Mouse (Mus musculus) erythroid progenitor cell, adult 5-6 weeks (primary cell): ENCODE measurements around the gene Gsk3b. TPM values are rescaled to one million over a fixed set of nuclear protein-coding genes. Genes with fewer than 3 reads are reported as not detected.
"Not testable (repeated sequence)": the region's sequence is repeated elsewhere in the genome, so short reads cannot be mapped to it uniquely, and the experiment has no call there.

Experiments
- ATAC-seq: replicated peaks from 2 replicates; pipeline ENCODE4 v1.8.0; 2016; ENCODE audit warnings: moderate number of reproducible peaks, mild to moderate bottlenecking, moderate TSS enrichment, inconsistent platforms; ENCODE audit not compliant: poor library complexity, low FRiP score, severe bottlenecking
- total RNA-seq, 2 experiments: library from RNA; stranded (forward) in 1 of 2; stranded (reverse) in 1 of 2; fragments of 150-400 nt in 1 of 2; fragments of 186-747, 209-891 nt in 1 of 2; gene quantifications; 2 replicates each; pipeline versions ENCODE4 v1.2.3 to v1.2.4; 2015 to 2017; ENCODE audit warnings: low replicate concordance in 2 of 2

Gsk3b gene
- total RNA-seq, 2 experiments from 2014 or later = 55.3 to 55.7 TPM

DNA sequence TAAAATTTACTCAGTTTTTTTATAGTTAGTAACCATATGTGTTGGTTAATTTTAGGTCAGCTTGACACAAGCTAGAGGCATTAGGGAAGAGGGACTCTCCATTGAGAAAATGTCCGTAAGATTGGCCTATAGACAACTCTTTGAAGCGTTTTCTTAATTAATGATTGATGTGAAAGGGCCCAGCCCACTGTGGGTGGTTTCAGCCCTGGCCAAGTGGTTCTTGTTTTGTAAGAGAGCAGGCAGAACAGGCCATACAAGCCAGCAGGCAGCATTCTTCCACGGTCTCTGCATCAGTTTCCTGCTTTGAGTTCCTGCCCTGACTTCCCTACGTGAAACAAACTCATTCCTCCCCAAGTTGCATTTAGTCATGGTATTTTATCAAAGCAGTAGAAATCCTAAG lies 90.3 kb downstream of the Gsk3b start:
- ATAC-seq = no peak

DNA sequence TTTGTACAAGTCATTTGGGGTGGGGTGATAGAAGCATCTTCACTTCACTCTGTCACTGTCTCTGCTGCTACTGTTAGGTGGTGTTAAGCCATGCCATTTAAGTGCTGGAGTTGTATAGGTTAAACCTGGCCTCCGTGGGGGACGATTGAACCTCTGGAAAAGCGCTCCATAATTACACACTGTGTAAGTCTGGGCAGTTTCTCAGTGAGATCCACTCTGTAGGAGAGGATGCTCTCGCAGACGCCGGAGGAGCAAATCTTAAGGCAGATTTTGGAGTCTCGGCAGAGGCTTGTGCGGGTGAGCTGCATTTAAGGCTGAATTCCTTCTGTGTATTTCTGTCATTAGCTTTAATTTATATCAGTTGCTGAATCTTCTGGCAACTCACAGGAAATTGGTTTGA lies 92.6 kb downstream of the Gsk3b start:
- no peak for ATAC-seq

DNA sequence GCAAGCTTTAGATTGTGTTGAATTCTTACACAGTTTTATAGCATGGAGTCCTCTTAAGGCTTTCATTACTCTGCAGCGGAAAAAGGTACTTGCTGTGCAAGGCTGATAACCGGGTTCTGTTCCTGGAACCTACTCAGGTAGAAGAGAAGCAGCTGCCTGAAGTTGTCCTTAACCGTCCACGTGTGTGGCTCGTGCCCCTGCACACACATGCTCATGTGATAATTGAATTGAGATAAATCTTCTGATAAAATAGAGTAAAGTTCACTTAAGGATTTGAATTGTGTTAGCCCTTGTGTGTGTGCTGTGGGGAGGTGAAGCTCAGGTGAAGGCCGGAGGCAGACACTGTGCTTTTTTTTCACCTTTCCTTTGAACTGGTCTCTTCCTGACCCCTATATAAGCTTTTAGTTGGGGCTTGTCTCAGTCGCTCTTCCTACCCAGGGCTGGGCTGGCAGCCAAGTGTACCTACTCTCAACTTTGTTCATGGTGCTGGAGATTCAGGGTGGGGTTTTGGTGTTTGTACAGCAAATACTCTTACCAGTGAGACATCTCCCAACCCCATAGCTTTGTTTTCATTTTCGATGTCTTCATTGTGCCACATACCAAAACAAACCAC lies 96.0 kb downstream of the Gsk3b start:
- ATAC-seq = no peak

DNA sequence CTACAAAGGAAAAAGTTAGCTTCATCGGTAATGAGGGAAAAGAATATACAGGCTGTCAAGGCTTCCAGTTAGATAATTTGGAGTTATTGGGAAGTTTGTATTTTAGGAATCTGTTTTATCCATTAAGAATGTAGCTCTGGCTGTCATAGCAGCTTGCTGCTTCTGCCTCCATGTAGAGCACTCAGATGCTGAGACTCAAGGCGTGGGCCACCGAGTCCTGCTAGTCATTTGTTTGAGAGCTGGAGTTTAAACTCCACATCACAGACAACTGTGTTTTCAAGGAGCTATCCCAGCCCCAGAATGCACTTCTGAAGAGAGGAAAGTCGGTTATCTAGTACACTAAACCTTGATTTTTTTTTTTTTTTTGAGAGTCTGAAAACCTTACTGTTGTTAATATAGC lies 101.2 kb downstream of the Gsk3b start:
- ATAC-seq = no peak

DNA sequence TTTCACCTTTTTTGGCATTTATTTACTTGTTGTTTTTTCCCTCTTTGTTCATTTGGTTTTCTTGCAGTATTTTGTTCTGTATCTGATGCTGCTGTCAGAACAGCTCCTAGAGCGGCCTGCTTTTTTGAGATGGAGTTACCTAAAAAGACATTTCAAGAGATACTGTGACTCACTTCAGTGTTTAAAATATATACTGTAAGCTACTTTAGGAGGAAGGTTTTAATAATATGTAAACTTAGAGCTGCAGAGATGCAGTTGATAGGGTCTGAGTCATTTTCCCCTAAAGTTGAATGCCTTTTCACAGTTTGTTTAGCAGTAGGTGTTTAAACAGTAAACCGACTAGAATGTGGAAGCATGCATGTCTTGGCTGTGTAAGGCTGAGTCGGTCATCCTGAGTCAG lies 101.7 kb downstream of the Gsk3b start:
- no peak for ATAC-seq

DNA sequence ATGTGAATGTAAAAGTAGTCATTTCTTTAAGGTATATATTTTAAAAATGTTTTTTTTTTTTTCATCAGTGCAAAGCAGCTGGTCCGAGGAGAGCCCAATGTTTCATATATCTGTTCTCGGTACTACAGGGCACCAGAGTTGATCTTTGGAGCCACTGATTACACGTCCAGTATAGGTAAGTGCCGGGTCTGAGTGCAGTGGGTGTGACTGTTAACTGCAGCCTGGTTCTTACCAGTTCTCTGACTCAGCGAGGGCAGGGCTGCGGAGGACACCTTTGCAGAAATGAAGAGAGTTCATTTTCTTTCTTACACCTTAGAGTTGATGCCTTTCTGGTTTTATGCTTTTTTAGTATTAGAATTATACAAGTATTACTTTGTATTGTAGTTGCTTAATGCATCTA lies 102.7 kb downstream of the Gsk3b start:
- ATAC-seq = no peak

DNA sequence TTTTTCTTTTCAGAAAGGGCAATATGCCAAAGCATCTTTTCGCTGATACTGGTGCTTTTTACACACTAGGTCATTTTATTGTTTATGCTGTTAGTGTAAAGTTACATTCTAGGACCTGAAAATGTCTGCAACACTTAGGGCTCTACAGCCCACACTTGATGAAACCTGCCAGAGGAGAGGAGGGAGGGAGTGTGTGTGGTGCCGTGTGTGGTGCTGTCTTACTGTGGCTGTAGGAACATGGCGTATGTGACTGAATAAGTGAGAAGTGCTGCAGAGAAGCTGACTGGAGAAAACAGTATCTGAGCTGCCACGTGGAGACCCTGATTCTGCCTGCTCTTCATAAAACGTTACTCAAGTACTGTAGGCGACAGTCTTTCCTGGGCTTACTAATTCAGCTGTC lies 103.8 kb downstream of the Gsk3b start:
- ATAC-seq = no peak

DNA sequence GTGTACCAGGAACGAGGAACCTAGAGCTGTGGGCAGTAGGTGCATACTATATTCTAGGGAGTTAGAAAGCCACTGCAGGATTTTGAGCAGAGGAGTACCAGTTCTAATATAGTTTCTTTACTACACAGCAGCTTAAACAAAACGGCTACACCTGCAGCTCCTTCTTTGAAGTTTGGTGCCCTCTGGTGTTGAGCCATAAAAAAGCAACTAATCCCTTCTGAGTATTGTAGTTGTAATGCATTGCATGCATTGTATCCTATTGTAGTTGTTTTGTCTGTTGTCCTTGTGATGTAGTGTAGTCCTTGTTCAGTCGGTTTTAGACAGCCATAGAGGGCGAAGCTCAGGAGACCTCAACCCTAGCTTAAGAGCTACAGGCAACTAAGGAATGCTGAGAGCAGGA lies 108.5 kb downstream of the Gsk3b start:
- ATAC-seq = 0 out of 2 replicates have a peak, but pooled peaks have one; percentile 49

DNA sequence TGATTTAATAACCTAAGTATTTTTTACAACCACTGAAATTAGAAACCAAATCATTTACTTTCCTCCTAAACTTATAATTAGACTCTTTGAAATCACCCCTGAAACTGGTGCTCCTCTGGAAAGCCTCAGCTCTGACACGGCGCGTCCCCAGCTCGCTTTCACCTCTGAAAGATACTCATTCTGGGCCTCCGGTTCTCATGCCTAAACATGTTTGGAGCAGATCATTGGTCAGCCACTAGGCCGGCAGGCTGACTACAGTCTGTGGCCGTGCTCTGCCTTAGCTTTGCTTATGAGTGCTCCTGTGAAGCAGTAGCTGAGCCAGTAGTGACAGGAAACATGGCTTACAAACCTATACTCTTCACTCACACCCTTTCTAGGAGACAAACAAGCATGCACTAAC lies 116.5 kb downstream of the Gsk3b start:
- no peak for ATAC-seq

DNA sequence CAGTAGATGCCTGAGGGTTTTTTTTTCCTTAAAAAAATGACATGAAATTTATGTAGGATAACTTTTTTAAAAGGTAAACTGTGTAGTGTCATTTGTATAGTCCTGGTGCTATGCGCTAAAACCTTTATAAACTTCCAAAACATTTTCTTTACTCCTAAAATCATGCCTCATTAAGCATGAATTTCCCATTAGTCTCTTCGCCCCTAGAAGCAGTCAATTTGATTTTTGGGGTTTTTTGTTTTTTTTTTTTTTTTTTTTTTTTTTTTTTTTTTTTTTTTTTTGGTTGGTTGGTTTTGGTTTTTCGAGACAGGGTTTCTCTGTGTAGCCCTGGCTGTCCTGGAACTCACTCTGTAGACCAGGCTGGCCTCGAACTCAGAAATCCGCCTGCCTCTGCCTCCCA lies 133.7 kb downstream of the Gsk3b start:
- ATAC-seq = not testable (repeated sequence)

DNA sequence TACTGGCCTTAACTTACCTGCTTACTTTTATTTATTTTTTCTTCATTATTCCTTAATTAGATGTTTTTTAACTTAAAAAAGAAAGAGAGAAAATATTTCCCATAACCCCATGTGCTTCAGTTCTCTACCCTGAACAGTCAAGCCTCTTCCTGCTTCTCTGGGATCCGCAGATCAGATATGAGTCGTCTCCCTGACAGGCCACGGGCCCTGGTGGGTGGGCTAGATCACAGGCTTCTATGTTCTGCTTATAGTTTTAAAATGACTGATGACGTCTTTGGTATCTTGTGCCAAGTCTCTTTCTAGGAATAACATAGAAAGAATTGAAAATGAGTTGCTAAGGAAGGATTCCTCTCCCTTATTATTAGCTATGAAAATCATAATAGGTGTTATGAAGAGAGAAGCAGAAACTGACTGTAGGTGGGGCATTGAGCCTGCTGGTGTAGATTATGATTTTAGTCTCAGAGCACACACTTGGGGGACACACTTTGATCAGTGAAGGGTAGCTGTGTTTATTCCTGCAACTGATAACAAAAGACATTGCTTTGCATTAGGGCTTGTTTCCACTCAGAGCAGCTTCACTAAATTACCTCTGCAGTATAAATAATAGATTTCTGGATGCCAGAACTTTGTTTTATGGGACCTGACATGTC lies 148.3 kb downstream of the Gsk3b start:
- no peak for ATAC-seq

DNA sequence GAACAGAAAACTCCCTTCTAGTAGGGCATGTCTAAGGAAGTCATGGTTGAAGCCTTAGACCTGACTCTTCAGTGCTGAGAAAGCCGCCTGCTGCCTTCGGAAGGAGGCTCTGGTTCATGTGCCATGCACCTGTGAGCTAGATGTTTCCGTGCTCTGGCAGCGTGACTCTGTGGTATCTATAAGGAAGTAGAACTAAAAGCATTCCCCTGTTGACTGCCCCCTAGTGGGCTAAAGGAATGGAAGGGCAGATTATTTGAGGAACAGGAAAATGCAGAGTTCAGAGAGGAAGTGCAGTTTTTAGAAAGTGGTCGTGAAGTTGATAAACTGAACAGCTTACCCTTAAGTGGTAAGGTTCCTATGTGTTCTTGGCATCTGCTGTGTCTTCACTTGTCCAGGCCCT lies 150.9 kb downstream of the Gsk3b start:
- ATAC-seq = peak; percentile 30; the same call in 1 of the 2 replicates

DNA sequence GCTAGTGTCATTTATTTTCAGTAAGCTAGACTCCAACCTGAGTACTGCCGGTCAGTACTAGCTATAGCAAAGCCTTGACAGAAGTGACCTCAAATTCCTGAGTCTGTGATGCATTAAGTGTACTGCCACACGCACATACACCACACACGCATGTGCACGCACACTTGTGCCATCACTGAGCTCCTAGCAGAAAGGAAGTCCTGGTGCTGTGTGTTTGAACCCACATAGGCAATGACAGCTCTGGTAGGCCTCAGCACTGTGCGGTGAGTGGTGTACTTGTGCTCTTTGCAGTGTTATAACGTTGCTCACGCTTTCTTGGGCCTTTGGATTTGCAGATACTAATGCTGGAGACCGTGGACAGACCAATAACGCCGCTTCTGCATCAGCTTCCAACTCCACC lies 151.4 kb downstream of the Gsk3b start:
- no peak for ATAC-seq

DNA sequence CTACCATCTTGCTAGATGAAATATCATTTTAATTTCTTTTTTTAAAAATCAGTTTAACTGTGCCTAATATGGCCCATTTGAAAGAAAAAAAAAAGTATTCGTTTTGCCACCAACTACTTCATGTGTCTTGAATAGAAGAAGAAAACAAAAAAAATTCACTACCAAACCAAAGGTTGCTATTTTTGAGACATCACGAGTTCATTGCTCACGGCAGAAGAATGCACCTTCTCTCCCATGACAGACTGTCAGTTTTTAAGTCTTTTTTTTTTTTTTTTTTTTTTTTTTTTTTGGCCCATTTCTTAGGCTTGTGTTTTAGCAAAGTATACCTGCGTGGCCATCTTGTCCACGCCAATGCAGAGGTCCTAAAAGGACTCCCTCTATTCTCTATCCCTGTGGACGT lies 155.3 kb downstream of the Gsk3b start:
- ATAC-seq = no peak

DNA sequence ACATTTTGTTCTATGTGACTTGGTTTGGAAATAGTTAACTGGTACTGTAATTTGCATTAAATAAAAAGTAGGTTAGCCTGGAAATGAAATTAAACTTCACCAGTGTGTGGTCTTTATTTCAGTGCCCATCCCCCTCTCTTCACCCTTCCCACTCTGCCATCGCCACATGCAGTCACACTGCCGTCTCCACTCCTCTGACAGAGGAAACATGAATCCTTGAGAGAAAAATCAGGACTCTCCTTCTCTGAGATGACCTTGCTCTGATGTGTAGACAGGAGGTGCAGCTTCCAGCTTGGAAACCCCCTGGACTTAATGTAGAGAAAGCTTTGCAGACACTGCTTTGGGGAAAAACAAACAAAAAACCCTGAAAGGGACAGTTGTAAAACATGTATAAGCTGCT lies 156.6 kb downstream of the Gsk3b start:
- ATAC-seq = no peak

DNA sequence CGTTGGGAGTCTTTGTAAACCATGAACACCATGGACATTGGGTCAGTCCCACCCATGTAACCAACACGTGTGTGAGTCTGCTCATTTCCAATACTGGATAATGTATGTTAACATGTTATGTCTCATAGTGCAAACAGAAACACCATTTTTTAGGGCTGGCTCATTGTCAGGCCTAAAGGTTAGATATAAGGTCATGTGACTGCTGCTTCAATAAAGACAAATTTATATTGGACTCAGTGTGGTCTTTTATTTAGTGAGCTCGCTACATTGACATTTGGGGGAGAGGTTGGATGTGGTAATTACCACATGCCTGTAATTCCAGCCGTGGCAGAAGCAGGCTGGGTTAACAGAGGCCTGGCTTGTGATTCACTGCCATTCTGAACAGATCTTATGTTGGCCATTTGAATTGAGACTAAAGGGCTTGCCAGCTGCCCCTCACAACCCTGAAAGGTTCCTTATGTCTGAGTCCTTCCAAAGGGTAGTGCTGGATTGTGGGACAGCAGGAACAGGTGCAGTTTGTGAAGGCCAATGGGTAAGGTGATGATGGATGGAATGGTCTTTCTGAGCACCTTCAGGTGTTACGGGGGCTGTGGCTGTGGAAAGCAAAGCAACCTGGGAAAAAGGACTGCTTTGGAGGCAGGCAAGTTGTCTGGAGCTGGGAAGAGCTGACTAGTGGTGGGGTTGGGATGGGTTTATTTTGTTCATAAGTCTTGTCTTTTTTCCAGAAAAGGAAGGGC lies 157.2 kb downstream of the Gsk3b start:
- ATAC-seq = no peak

DNA sequence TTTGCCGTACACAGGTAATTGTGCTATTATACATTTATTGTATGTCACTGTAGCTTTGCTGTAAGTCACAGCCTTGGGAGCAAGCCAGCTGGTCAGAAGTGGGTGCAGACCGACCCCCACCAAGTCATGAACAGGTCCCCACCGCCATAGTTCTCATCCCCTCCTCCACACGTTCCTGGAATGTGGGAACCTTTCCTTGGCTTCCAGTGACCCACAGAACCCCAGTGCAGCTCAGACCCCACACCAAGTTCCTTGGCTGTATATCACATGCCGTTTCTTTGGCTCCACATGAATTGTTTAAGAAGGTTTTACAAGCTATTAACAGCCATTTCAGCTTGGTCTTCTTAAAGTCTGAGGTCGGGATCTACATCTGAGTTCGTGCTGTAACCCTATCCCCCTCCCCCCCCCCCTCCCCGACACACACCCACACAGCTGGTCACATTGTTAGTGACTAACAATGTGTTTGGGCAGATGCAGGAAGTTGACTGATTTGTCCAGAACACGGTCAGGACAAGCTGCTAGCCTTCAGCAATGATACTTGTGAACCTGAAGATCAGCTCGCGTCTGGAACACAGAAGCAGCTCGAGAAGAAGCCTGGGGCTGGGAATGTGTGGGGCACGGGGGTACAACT lies 159.6 kb downstream of the Gsk3b start:
- no peak for ATAC-seq

DNA sequence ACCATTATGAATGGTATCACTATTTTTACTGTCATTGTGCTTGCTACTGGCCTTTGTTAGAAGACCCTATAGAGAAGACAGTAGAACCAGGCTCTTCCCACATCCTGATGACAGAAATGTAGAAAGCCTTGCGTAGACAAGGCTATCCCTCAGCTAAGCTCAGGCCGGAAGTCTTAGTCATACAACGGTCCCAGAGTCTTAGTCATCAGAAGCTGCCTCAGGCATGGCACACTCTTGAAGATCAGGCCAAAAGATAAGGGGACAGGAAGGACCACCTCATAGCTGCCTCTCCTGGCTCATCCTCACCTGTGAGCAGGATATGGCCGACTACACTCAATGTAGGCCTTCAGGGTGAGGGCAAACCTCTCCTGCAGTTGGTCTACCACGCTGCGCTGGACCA lies 161.7 kb downstream of the Gsk3b start:
- no peak for ATAC-seq

DNA sequence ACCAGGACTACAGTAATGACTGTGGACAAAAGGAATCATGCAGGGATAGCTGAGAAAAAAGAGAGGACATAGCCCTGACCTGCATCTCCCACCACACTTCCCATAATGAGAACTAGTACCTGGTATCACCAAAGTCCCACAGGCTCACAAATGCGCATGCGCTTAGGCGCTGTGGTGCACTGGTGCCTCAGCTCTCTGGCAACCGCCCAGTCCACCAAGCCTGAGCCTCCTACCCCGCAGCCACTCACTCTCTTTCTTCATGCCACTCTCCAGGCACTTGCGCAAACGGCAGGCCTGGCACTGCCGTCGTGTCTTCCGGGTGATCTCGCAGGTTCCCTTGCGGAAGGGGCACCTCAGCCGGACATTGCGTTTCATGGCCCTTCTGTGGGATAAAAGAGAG lies 165.2 kb downstream of the Gsk3b start:
- ATAC-seq = no peak

DNA sequence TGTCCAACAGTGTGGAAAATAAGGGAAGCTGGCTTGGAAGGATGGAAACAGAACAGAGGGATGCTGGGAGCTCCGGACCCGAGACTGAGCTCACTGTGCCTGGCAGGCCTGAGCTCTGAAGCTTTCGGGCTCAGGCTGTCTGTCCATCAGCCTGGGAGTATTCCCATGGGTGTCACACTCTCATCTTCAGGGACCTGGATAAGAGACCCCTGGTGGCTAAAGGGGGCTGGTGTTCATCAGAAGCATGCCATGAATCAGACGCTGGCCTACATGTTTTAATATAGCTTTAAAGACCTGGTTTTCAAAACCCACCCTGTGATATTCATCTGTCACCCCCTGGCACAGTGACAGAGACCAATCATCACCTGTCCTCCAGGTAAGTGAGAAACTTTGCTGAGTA lies 166.3 kb downstream of the Gsk3b start:
- ATAC-seq = no peak

DNA sequence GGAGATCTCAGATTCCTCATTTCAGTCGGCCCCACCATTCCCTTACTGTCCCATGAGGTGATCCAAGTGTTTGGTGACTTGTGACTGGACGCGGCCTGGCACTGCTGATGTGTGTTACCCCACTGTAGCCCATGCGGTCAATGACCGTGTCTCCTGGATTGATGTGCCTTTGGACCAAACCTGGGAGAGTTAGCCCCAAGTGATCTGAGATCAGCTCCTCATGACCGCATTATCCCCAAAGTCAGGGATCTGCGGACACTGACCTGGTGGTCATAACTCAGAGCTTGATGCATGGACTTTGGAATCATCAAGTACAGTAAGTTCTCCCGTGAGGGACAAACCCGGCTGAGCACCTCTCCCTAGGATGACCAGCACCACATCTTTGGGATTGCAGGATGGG lies 167.1 kb downstream of the Gsk3b start:
- no peak for ATAC-seq
